ENCODE assay signal across 8 mouse cellular contexts in the genomic region with DNA sequence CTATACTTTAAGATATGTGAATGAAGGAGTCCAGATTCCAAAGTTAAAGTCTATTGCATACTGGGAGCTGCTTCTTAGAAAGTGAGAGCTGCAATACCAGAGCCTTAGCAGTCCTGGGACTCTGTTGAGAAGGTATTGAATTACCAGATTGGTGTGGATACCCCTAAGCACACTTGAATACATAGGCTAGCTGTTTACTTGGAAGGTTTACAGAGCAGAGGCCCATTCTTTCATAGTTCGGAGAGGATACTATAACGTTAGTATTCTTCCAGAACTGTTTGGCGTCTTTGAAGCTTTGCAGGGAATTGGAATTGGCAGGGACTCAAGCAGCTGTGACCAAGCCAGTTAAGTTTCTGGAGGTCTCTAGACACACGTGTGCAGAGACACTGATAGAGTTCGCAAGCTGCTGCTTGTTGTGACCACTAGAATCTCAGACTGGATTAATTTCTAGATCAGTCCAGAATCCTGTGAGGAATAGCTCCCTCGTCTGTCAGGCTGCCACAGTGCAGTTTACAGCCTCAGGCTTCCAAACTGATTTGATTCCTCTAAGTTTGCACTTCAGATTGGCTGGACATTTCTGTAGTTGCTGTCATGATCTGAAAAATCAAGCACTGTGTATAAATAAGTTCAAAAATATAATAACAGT. TPM values are rescaled to one million over a fixed set of nuclear protein-coding genes. Genes with fewer than 3 reads are reported as not detected.
DNase-seq lines count a peak whose midpoint lies in the region; ATAC-seq lines count a peak whose summit lies in the region.

No protein-coding gene starts in this region.

- peak; percentile 82; the same call in 1 of the 2 replicates for ATAC-seq in cerebellum, adult (ENCODE audit: insufficient number of reproducible peaks, low FRiP score, low TSS enrichment)
- ATAC-seq in frontal cortex, adult (ENCODE audit: low TSS enrichment), result peak; percentile 100

- DNase-seq in cerebellum, adult 8-10 months, result no peak
- peak; percentile 5 for DNase-seq in ovary, adult 18-20 months (ENCODE audit: low spot score)
- DNase-seq in ovary, postnatal 10 days (ENCODE audit: low spot score), result no peak
- DNase-seq in layer of hippocampus, postnatal 36 days, result peak; percentile 62 to 68
- peak; percentile 29 for DNase-seq in ovary, postnatal 14 days (ENCODE audit: low spot score)
- DNase-seq in spleen, postnatal 36 days (ENCODE audit: low spot score in 2 of 2), result no peak

RNA-seq across cellular contexts. Expression of a gene that starts 18.8 kb away (rescaled TPM):
- 10 to 100 TPM; 38.8 to 39.1 TPM for total RNA-seq in layer of hippocampus, postnatal 36 days (2021)

Comparison
In these comparisons a context has a peak if more than half of its experiments do, and no peak if none do; other contexts are left out.
1. DNase-seq: peak in ovary, adult 18-20 months (single experiment), layer of hippocampus, postnatal 36 days (2 of 2) and ovary, postnatal 14 days (single experiment); none in cerebellum, adult 8-10 months (single experiment), ovary, postnatal 10 days (single experiment) and spleen, postnatal 36 days (0 of 2).